Mouse (Mus musculus) neutrophil, adult 83 days (primary cell): Measurements from ENCODE around the gene Otol1. TPM values are rescaled to one million over a fixed set of nuclear protein-coding genes. Genes with fewer than 3 reads are reported as not detected.

Source experiments
- total RNA-seq, 2 experiments: library from RNA; stranded (reverse); gene quantifications; one replicate each; pipeline ENCODE4 v1.2.4; 2023

Gene Otol1
- not detected for total RNA-seq

DNA sequence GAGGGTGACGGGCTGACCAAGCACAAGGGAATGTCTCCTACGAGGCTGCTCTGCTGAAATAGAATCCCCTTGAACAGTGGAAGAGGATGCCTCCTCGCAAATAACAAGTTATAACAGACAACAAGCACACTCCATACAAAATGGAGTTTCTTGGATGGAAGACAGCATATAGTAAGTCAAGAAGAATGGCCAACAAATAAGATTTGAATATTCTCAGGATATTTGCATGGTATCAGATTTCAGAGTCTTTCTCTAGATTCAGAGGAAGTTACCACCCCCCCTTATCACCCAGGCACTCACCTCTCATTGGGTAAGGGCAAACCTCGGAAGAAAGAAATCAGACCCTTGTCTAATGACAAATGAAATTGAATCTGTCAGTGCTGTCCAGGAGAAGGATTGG, at the start of gene Otol1:
Gene Otol1, plus strand, starts transcription at position 301 of the 400 bp plus-strand sequence.

Other genes starting within 250 kb of the Otol1 start
- gene Sptssb, start 147.7 kb upstream of the Otol1 start, total RNA-seq, result not detected